Mouse (Mus musculus) liver, postnatal 0 days (tissue): Measurements from ENCODE around the gene Tmem54. TPM values are rescaled to one million over a fixed set of nuclear protein-coding genes. Genes with fewer than 3 reads are reported as not detected.

Experiments used
- ATAC-seq: fragments of 200-750 bp; cut with Nextera tagmentation; 2 replicates; pipeline ENCODE4 v1.8.0; 2017; ENCODE audit warnings: mild to moderate bottlenecking, moderate library complexity
- DNase-seq: peaks from one replicate; pipeline ENCODE4 v3.0.0-alpha.2; 2016
- H3K27ac ChIP-seq: fragments of 300-500 bp; sonication (generic); 2 replicates; pipeline ENCODE4 v1.5.1; 2014; ENCODE audit warnings: antibody characterized with exemption, moderate library complexity, mild to moderate bottlenecking, low read depth
- H3K27me3 ChIP-seq: fragments of 300-500 bp; sonication (generic); 2 replicates; pipeline ENCODE4 v1.6.1; 2014; ENCODE audit warnings: low read length, control low read depth, mixed read lengths; ENCODE audit not compliant: insufficient read depth
- H3K36me3 ChIP-seq: fragments of 300-500 bp; sonication (generic); replicated peaks from 2 replicates; pipeline ENCODE4 v1.6.1; 2014; ENCODE audit warnings: mild to moderate bottlenecking, control low read depth, low read length, moderate library complexity, mixed read lengths; ENCODE audit not compliant: insufficient read depth
- H3K4me1 ChIP-seq: fragments of 300-500 bp; sonication (generic); 2 replicates; pipeline ENCODE4 v1.6.1; 2014; ENCODE audit warnings: antibody characterized with exemption, mild to moderate bottlenecking, control low read depth; ENCODE audit not compliant: insufficient read depth
- H3K4me2 ChIP-seq: fragments of 300-500 bp; sonication (generic); 2 replicates; pipeline ENCODE4 v1.6.1; 2014; ENCODE audit warnings: low read depth, mild to moderate bottlenecking, low read length, moderate library complexity, mixed read lengths
- H3K4me3 ChIP-seq: fragments of 300-500 bp; sonication (generic); 2 replicates; pipeline ENCODE4 v1.5.1; 2014; ENCODE audit warnings: low read depth, low read length
- H3K9ac ChIP-seq: fragments of 300-500 bp; sonication (generic); replicated peaks from 2 replicates; pipeline ENCODE4 v1.6.1; 2014; ENCODE audit warnings: mild to moderate bottlenecking, moderate library complexity
- H3K9me3 ChIP-seq: fragments of 300-500 bp; sonication (generic); 2 replicates; pipeline ENCODE4 v1.6.1; 2016; ENCODE audit warnings: mild to moderate bottlenecking, control low read depth, low read length, mixed read lengths
- CTCF ChIP-seq: sonication (generic); IDR thresholded peaks from 2 replicates; pipeline ENCODE4 v1.5.1; 2016; ENCODE audit warnings: antibody characterized with exemption, low read depth
- EP300 ChIP-seq: IDR thresholded peaks from 2 replicates; pipeline ENCODE4 v1.6.1; 2016; ENCODE audit warnings: antibody characterized with exemption, low read depth, mild to moderate bottlenecking
- WGBS: fragments of 180-500 bp; shearing (Covaris S2); extraction: QIAGEN DNeasy Blood & Tissue Kit; methylation state at CpG from one replicate; pipeline ENCODE4 v1.1.7; 2014; ENCODE audit not compliant: insufficient replicate concordance; 5-methylcytosine and 5-hydroxymethylcytosine counted together
- polyA plus RNA-seq: library from polyadenylated mRNA; unstranded; fragments of >200 nt; fragmentation: Nextera tagmentation; extraction: Ambion mirVana; gene quantifications from 2 replicates; pipeline ENCODE4 v1.2.1, GENCODE M21; 2015

Gene Tmem54
- polyA plus RNA-seq, 1 experiment from 2014 or later, result 0.26 TPM

- DNase-seq (peak; percentile 83), ATAC-seq (no peak)
- Histone ChIP-seq H3K36me3 (no peaks in the 10 kb centered on the region), H3K9me3 (no peaks in the 10 kb centered on the region), H3K9ac (0 out of 2 replicates have a peak overlapping the region, but pooled peaks have one; percentile 34), H3K4me2 (peak overlapping the region; percentile 54), H3K27me3 (peaks cover 52% of the 10 kb centered on the region), H3K4me1 (peaks cover 30% of the 10 kb centered on the region), H3K27ac (no peak overlapping the region), H3K4me3 (no peak overlapping the region)
- TF ChIP-seq EP300 (no peak), CTCF (peak; percentile 90)
- 6% methylated on average over 15 of the region's 15 CpGs for WGBS
These were observed 29.6 kb downstream of the Tmem54 start for GRCm38 (mm10) chr4:129134799-129135585.

DNA sequence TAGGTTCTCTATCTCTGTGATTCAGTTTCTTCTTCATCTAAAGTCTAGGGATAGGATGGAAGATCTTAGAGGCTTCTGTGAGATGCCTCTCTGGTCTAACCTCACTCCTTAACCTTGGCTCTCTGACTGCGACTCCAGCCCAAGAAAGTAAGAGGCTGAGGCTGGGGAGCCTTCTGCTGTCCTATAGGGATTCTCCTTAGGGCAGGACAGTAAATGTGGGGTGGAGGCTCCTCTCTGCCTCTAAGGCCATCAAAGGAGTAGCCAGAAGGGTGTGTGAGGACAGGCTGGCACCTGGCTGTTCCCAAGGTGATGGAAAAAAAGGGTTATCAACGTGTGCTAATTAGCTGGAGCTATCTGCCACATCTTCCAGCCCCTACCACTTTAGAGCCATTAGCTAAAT lies 30.3 kb downstream of the Tmem54 start:
- Histone ChIP-seq H3K4me2 (no peak overlapping the region), H3K9me3 (no peaks in the 10 kb centered on the region), H3K4me1 (peaks cover 32% of the 10 kb centered on the region), H3K27ac (no peak overlapping the region), H3K27me3 (peaks cover 49% of the 10 kb centered on the region), H3K9ac (no peak overlapping the region), H3K36me3 (no peaks in the 10 kb centered on the region), H3K4me3 (no peak overlapping the region)
- no peak for TF ChIP-seq CTCF
- no peak for TF ChIP-seq EP300
- DNase-seq (no peak), ATAC-seq (no peak)
- 44% methylated on average over 2 of the region's 2 CpGs for WGBS

DNA sequence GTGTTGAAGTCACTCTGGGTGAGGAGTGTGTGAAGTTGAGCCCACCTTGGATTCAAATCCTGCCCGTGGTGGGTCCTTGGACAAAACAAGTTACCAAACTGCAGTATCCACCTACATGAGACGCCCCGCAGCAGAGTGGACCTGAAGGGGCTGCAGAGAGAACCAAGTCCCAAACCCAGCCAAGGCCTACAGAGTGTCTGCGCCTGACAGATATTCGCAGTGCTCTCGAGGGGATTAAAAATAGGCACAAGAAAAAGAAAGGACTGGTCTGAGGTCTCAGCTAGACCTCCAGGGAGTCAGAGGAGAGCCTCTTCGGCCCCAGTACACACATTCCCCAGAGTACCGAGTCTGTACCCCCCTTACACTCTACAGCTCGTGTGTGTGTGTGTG lies 30.8 kb downstream of the Tmem54 start:
- Histone ChIP-seq H3K27me3 (peaks cover 46% of the 10 kb centered on the region), H3K4me2 (peak overlapping the region; percentile 77), H3K4me1 (peaks cover 31% of the 10 kb centered on the region), H3K9ac (peak overlapping the region; percentile 48; the same call in 1 of the 2 replicates), H3K27ac (no peak overlapping the region), H3K4me3 (peak overlapping the region; percentile 53), H3K36me3 (no peaks in the 10 kb centered on the region), H3K9me3 (no peaks in the 10 kb centered on the region)
- WGBS, result 32% methylated on average over 9 of the region's 9 CpGs
- ATAC-seq (no peak), DNase-seq (no peak)
- TF ChIP-seq EP300, result no peak
- no peak for TF ChIP-seq CTCF

DNA sequence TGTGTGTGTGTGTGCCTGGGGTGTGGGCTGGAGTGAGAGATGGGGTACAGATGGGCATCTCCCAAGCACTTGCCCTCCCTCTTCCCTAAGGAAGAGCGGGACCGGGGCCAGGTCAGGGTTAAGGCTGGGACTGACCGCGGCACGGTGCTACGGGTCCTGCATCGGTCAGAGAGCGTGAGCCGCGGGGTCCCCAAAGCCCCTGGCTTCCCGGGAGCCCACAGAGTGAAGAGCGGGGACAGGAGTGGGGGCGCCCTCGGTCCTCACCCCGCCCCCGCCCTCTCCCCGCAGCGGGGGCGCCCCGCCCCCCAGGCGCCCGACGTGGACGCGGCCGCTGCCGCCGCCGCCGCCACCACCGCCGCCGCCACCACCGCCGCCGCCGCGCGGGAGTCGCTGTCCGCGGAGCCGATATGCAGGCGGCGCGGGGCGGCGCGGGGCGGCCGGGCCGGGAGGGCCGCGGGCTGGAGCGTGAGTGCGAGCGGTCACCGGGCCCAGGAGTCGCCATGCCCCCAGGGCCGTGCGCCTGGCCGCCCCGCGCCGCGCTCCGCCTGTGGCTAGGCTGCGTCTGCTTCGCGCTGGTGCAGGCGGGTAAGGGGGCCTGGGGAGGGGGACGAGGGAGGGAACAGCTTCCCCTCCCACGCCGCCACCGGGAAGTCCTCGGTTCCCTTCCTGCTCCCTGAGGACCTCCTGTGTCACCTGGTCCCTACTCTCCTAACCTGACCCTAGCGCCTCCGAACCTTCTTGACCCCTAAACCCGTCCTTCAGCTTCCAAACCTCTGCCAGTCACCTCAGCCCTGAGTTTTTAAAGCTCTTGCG lies 31.4 kb downstream of the Tmem54 start, which contains the start of gene Fndc5:
Fndc5 (plus strand) TSS at position 421 of the 813 bp plus-strand sequence.
- peak within 1 kb of the TSS; percentile 48 for H3K9ac ChIP-seq
- H3K4me3 ChIP-seq, result peak within 1 kb of the TSS; percentile 53
- TF ChIP-seq CTCF (no peak), EP300 (no peak)
- H3K4me1 ChIP-seq, result peaks cover 37% of the 10 kb centered on the region
- DNase-seq, result no peak
- WGBS, result 4% methylated on average over 17 of the region's 80 CpGs
- H3K27ac ChIP-seq, result no peak within 1 kb of the TSS
- ATAC-seq, result no peak
- peak within 1 kb of the TSS; percentile 77 for H3K4me2 ChIP-seq
- H3K9me3 ChIP-seq, result no peaks in the 10 kb centered on the region
- peaks cover 46% of the 10 kb centered on the region for H3K27me3 ChIP-seq
- no peaks in the 10 kb centered on the region for H3K36me3 ChIP-seq

- no peak for ATAC-seq
- peaks cover 46% of the 10 kb centered on the region for H3K27me3 ChIP-seq
These were observed 32.3 kb downstream of the Tmem54 start for GRCm38 (mm10) chr4:129137392-129138321.

More at GRCm38 (mm10) chr4:129137392-129138321, 32.3 kb downstream of the Tmem54 start:
- H3K9ac ChIP-seq, result no peak overlapping the region
- no peaks in the 10 kb centered on the region for H3K9me3 ChIP-seq
- WGBS, result 48% methylated on average over 14 of the region's 14 CpGs
- peak overlapping the region; percentile 77 for H3K4me2 ChIP-seq
- no peaks in the 10 kb centered on the region for H3K36me3 ChIP-seq
- H3K4me3 ChIP-seq, result peak overlapping the region; percentile 53
- DNase-seq, result no peak
- no peak overlapping the region for H3K27ac ChIP-seq
- TF ChIP-seq CTCF (no peak), EP300 (no peak)
- H3K4me1 ChIP-seq, result peaks cover 42% of the 10 kb centered on the region
